Mouse (Mus musculus) adrenal gland, postnatal 4 days (tissue): ENCODE results near the gene 4930442H23Rik. TPM values are rescaled to one million over a fixed set of nuclear protein-coding genes. Genes with fewer than 3 reads are reported as not detected.

Experiments
- DNase-seq, 2 experiments: peaks; one replicate each; pipeline ENCODE4 v3.0.0; 2021 to 2022; ENCODE audit warnings: low spot score in 2 of 2, mixed read lengths in 2 of 2
- total RNA-seq, 2 experiments: library from RNA; stranded (reverse); gene quantifications; 2 replicates each; pipeline ENCODE4 v1.2.3; 2021

The 4930442H23Rik gene
- total RNA-seq, 2 experiments from 2014 or later: not detected

DNA sequence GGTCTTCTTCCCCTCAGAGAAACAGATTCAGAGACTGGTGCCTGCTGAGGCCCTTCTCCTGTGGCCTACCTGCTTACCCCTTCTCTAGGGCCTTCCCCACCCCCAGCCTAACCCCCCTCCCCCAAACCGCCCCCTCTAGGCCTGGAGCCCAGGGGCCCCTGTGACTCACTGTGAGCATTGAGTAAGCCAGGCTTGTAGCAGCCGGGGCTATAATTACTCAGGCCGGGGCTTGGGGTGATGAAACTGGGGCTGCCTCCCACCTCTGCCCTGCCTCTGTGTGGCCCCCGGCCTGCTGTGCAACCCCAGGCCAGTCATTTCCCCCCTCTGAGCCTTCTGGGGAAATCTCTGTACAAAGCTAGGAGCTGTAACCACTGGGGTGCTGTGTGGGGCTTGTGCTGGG, 37.4 kb downstream of the 4930442H23Rik start:
- DNase-seq: no peak

DNA sequence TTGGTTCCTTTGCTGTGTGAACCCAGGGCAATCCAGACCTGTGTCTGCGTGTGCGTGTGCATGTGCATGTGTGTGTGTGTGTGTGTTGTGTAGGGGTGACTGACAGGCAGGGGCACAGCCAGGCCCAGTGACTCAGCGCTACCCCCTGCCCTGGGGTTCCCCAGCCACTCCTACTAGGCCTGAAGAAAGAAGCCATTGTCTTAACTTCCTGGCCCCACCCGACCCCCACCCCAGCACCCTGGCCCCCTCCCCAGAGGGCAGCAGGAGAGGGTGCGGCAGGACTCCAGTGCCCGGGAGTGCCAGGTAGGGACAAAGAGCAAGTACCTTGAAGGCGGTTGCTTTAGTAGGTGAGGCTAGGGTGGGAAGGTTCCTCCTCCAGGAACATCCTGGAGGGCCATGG, 37.9 kb downstream of the 4930442H23Rik start:
- no peak for DNase-seq

DNA sequence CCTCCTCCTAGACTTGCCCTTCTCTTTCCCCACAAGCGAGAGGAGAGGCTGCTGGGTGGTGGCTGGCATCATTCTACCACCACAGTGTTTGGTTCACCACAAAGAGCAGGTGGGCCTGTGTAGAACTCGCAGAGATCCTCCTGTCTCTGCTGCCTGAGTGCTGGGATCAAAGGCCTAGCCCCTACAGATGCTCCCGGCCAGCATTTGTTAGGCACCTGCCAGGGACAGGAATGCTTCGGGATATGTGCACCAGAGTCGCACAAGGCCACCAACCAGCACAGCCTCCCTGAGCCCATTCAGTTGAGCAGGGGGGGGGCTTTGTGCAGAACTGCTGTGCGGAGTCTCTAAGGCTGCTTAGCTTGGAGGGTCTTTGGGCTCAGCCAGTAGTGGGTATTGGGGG, 38.3 kb downstream of the 4930442H23Rik start:
- no peak for DNase-seq

DNA sequence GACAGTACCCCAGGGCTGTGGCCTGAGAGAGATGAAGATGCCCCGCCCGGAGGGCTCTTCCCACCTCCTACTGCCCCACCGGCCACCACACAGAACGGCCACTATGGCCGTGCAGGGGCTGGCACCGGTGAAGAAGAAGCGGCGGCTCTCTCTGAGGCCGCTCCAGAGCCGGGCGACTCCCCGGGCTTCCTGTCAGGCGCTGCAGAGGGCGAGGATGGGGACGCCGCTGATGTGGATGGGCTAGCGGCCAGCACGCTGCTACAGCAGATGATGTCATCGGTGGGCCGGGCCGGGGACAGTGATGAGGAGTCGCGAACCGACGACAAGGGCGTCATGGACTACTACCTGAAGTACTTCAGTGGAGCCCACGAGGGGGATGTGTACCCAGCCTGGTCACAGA, 39.0 kb downstream of the 4930442H23Rik start:
- DNase-seq: no peak

DNA sequence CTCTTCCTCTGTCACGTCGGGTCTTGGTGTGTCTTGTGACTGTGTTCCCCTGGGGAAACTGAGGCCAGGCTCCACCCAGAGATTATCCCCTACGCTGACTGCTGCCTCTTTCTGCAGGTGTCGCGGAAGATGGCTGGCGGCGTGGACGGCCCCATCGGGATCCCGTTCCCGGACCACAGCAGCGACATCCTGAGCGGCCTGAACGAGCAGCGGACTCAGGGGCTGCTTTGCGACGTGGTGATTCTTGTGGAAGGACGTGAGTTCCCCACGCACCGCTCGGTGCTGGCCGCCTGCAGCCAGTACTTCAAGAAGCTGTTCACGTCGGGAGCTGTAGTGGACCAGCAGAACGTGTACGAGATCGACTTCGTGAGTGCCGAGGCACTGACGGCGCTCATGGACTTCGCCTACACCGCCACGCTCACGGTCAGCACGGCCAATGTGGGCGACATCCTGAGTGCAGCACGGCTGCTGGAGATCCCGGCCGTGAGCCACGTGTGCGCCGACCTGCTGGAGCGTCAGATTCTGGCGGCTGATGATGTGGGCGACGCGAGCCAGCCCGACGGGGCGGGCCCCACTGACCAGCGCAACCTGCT, 39.7 kb downstream of the 4930442H23Rik start:
- no peak for DNase-seq

DNA sequence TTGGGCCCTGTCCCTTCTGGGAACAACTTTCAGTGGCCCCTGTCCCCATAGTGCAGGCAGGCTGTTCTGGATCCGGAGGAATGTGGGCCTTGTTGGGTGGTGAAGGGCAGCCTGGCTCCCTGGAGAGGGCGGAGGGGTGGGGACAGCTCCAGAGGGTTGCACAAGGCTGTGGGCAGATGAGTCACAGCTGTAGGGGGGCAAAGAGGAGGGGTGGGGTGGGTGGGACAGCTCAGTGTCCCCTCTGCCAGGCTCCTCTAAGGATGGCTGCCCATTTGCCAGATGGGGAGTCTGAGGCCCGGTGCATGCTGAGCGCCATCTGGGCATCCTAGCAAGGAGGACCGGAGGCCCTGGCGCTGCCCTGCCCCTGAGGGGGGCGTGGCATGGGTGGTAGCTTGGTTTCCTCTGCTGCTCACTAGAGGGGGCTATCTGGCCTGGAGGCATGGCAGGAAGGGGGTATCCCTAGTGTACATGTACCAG, 40.5 kb downstream of the 4930442H23Rik start:
- no peak for DNase-seq

DNA sequence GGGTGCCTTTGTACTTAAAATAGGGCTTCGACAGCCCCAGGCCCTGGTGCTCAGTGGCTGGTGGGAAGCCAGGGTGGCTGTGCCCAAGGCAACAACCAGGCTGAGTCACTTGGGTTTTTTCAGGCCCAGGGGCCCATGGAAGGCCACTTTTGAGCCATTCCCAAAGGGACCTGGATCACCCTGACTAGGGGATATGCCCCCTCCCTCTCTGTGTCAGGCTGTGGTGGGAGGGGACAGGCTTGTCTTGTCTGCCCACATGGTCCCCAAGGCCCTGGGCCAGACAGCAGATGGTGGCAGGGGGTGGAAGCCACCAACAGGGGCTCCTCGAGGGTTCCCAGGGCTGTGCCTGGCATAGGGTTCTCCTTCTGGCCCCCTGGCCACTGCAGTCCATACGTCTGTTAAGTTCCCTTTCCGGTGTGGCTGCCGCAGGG, 41.1 kb downstream of the 4930442H23Rik start:
- DNase-seq: no peak

DNA sequence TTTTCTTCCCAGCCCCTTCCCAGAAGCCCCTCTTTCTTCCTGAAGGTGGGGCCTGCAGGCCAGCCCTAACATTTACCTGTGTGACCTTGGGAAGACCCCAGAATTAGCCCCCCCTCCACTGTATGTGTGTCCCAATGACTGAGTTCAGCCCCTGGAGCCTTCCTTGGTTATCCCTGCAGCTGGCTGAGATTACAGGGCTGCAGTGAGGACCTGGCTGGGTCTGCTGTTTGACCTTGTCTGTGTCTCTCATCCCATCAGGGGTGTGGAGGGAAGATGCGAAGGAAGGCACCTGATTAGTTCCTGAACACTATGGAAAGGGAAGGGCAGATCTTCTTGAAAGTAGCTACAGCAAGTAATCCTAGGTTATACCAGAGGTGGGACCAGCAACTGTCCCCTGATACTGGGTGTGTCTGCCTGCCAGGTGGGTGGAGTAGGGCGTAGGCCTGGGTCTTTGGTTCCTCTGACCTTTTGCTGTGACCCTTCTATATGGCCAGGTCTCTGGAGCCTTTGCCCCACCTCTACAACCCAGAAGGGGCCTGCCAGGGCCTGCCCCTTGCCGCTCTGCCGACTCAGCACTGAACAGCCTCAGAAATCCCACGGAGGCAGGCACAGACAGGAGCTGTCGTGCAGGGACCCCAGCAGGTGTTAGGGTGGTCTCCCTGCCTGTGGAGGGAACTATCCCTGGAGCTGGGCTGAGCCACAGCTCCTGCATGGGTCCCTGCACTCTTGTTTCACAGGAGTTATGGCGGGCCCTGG, 42.0 kb downstream of the 4930442H23Rik start:
- no peak for DNase-seq

DNA sequence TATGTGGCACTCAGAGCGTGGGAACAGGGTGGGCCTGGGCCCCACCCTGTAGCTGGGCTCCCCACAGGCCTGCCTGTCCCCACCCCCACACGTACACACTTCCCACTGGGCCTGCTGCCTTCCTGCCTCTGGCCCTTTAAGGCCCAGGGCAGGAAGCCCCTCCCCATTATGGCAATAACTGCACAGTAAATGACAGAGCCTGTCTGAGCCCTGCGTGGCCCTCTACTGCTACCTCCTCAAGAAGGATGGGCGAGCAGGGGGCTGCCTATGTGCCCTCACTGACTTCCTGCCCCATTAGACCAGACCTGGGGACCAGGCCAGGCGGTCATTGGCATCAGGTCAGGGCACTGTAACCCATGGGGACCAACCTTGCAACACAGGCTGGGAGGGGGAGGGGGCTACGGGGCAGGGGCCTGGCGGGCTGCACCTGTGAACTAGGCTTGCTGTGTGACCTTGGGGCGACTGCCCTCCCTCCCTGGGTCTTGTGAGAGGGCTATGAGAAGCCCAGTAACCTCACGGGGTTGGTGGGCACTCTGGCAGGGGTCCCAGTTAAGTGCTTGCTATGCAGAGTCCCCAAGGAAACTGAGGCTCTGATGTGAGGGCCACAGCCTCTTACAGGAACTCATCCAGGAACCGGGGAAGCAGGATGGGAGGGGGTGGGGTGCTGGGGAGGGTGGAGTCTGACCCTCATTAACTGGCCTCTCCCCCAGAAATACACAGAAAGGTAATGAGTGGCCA, 42.8 kb downstream of the 4930442H23Rik start:
- no peak for DNase-seq

DNA sequence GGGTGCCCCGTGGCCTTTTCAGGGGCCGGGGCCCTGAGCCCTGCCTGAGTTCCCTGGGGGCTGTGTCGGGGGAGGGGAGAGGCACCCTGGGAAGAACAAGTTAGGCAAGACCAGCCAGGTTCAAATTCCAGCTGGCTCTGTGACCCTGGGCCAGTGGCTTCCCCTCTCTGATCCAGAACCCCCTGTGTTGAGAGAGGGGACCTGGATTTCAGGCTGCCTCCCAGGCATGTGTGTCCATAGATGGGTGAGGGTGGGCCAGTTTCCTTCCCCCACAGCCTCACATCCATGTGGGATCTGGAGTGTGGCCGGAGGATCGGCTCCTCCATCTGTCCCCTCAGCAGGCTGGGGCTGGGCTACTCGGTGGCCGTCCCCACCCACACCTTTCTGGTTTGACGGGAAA, 43.6 kb downstream of the 4930442H23Rik start:
- no peak for DNase-seq

DNA sequence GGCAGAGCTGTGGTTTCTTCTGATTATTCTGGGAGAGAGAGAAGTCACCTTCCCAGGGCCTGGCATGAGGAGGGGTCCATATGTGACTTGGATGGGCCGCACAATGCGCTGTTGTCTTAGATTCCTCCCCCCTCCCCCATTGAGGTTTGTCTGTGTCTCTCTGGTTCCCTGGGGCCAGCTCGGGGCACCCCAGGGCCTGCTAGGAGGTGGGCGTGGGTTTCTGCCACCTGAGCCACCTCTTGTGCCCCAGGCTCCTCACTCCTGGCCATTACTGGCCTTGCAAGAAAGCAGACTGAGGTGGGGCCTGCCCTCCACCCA, 44.2 kb downstream of the 4930442H23Rik start:
- no peak for DNase-seq

DNA sequence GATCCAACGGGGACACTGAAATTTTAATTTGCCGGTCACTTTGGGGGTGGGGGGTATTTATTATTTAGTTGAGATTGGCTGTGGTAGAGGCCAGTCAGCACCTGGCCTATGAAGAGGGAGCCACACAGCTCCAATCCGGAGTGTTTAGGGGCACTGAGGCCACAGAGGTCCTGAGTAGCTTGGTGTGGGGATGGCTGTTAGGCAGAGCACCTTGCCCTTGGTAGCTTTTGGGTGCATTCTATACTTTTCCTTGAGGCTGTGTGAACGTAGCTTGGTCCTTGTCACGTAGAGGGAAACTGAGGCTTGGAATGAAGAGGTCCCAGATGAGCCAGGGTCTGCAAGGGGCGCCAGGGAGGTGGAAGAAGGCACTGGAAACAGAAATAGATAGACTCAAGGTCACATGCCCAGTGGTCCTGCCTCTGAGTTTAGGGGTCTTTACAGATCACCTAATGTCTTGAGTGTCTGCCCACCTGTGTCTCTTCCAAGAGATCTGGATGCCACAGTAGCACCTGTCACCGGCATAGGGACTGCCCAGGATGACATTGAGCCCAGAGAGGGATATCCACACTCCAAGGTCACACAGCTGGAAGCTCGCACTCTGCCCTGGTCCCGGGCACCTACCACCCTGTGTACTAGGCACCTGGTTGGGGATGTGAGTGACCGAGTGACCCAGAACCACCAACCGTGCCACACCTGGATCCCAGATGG, 44.7 kb downstream of the 4930442H23Rik start:
- DNase-seq: no peak

DNA sequence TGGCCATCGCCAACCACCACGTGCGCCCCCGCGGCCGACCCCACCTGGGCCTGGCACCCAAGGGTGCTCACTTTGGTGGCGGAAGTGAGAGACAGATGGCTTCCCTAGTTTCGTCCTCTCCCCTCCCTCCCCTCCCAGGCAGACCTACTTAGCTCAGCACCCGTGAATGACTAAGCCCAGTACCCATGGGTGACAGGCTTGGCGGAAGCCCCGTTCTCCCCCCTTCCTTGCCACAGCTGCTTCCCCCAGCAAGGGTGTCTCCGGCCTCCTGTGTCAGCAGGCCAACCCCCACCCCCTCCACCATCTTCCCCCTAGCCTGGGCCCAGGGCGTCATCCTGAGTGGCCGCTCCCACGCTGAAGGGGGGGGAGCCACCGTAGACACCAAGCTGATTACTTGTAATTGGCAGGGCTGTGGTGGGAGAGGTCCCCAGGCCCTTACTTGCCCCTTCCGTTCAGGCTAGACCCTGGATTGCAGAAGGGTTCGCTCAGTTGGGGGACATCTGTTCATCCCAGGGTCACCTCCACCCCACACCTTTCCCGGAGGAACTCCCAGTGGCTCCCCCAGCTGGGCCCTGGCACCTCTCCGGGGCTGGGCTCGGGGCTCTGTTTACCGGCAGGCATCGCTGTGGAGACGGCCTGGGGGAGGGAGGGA, 45.4 kb downstream of the 4930442H23Rik start:
- DNase-seq: no peak

DNA sequence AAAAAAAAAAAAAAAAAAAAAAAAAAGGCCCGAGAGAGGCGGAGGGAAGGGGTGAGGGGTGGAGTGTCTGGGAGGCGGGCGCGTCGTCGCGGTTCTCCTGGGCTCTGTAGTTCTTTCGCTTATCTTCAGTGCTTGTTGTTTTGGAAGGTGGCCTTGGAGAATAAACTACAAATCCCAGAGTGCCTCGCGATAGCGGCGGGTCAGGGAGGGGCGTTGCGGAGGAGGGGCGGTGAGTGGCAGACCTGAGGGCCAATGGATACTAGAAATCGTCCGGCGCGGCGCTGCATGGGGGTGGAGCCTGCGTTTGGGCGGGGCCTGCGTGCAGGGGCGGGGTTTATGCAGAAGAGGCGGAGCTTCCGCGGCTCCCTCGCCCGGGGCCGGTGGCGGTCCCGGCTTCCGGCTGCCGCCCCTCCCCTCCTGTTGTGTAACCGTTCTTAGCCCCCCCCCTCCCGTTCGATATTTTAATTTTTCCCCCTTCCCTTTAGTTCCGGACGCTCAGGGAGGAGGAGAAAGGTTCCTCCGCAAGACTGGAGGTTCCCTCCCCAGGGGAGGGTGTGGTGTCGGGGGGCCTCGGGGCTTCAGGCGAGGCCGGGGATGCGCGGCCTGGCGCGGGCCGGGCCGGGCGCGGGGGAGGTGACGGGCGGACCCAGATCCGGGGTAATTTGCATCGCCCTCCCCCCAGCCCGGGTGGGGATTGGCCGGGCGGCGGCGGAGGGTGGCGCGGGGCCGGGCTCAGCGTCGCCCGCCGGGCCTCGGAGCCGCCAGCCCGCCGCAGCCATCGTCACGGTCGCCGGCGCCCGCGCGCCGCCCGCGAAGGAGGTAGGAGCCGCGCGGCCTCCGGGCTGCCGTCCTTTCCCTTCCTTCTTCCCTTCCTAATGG, 46.2 kb downstream of the 4930442H23Rik start:
- DNase-seq: peak; percentile 99

DNA sequence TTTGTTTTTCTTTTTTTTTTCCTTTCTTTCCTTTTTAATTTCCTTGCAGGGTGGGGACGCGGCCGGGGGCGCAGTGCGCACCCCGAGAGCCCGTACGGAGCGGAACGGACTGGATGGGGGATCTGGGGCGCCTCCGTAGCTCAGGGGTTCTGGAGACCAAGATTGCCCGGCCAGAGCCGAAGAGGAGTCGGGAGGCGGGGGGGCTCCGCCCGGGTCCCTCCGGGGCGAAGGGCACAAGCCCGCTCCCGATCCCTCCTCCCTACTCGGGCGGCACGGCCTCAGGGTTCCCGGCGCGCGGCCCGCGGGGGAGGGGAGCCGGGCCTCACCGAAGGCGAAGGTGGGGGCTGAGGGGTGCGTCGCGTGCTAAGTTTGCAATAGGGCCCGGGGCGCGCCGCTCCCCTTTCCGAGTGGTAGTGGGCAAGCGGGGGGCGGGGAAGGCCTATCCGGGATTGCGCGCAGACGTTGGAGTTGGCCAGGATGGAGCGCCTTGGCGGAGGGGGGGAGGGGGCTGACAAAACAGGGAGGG, 46.9 kb downstream of the 4930442H23Rik start:
- peak; percentile 63 to 72 for DNase-seq

DNA sequence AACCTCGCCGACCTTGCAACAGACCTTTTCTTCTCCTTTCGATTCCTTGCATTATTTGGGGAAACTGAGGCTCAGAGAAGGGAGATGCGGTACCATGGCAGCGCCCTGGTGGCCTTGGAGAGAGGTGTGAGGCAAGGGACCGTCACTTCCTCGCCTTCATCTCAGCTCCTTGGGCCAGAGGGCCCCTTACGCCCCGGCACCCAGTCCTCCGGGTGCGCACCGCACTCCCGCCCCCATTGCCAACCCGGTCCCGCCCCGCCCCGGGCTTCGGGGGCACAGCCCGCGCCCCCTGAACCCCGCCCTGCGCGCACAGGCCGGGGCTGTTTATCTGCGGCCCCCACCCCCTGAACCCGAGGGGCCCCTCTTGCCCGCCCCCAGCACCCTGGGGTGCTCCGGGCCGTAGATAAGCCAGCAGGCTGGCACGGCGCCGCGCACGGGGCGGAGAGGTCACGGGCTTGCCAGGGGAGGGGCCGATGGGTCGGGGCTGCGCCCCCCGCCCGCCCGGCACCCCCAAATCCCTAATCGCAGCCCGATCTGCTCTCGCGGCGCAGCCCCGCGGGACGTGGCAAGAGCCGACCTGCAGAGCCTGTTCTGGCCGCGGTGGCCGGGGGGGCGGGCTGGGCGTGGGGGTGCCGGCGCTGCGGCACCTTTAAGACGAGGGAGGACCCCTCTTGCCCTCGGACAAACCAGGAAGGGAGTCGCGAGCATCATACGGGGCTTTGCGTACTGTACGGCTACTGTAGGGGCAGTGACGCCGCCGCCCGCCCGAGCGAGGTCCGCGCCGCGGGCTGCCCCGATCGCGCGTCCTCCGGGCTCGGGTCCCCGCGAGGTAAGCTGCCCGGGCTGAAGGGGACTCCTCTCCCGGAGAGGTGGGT, 47.6 kb downstream of the 4930442H23Rik start:
- DNase-seq: peak in 1 of 2 experiments; percentile 63

DNA sequence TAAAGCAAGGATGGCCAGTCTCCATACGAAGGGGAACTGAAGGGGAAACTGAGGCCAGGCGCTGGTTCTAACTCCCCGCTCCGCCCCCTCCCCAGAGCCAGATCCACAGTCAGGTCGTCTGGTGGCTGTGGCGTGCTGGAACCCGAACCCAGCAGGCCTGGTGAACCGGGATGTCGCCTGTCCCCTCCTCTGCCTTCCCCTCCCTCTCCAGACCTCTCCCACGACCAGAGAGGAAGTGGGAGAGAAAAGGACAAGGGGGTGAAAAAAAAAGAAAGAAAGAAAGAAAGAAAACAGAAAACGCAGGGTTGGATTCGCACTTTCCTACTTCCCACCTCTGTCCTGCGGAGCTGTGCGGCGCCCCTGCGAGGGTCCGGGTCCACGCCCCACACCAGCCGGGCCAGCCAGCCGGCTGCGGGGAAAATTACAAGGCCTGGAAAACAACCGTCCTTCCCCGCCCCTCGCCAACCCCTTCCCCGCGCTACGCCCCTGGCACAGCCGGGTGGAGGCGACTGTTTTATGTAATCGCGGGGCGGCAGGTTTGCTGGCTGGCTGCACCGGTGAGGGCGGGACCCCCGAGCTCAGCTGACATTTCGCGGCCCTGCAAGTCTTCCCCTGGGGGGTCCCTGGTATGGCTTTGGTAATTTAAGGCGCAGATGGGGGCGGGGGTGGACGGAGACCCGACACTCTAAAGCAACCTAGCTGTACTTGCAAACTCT, 48.5 kb downstream of the 4930442H23Rik start, which contains the start of gene Zbtb7a:
Gene Zbtb7a, plus strand, starts transcription at position 255 of the 716 bp plus-strand sequence.
- DNase-seq: no peak

DNA sequence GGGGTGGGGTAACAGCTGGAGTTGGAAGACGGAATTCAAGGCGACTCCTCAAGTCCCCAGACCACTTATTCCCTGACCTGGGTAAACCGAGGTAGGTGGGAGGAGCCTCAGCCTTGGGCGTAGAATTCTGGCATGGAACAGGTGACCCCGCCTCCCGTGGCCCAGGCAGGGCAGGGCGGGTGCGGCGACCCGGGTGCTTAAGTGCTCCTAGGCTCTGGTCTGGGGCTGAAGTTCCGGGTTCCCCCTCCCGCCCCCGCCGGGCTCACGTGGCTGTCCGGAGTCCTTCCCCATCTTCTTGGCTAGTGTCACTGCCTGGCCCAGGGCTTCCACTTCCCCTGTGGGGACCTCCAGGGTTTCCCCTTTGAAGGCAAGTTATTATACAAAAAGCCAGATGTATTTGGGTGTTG, 49.5 kb downstream of the 4930442H23Rik start:
- no peak for DNase-seq
